Mouse (Mus musculus) stomach, postnatal 0 days (tissue): Measurements from ENCODE around the gene Atoh1. TPM values are rescaled to one million over a fixed set of nuclear protein-coding genes. Genes with fewer than 3 reads are reported as not detected.
A peak's percentile ranks its signal among the peaks of the same experiment; 100 is the strongest.

Source experiments
- ATAC-seq: fragments of 200-750 bp; cut with Nextera tagmentation; 2 replicates; pipeline ENCODE4 v1.8.0; 2017; ENCODE audit not compliant: low FRiP score, low TSS enrichment
- DNase-seq: peaks from one replicate; pipeline ENCODE4 v3.0.0-alpha.2; 2016; ENCODE audit warnings: low spot score
- H3K27ac ChIP-seq: fragments of 300-500 bp; sonication (generic); replicated peaks from 2 replicates; pipeline ENCODE4 v1.5.1; 2014; ENCODE audit warnings: mild to moderate bottlenecking, control low read depth
- H3K27me3 ChIP-seq: fragments of 300-500 bp; sonication (generic); 2 replicates; pipeline ENCODE4 v1.6.1; 2014; ENCODE audit warnings: low read length; ENCODE audit not compliant: control insufficient read depth, insufficient read depth
- H3K36me3 ChIP-seq: fragments of 300-500 bp; sonication (generic); 2 replicates; pipeline ENCODE4 v1.6.1; 2014; ENCODE audit warnings: low read length, mixed read lengths; ENCODE audit not compliant: control insufficient read depth, insufficient read depth
- H3K4me1 ChIP-seq: fragments of 300-500 bp; sonication (generic); replicated peaks from 2 replicates; pipeline ENCODE4 v1.6.1; 2014; ENCODE audit warnings: antibody characterized with exemption; ENCODE audit not compliant: control insufficient read depth, insufficient read depth
- H3K4me2 ChIP-seq: fragments of 300-500 bp; sonication (generic); replicated peaks from 2 replicates; pipeline ENCODE4 v1.6.1; 2014; ENCODE audit warnings: low read depth, mild to moderate bottlenecking, control low read depth, moderate library complexity
- H3K4me3 ChIP-seq: fragments of 300-500 bp; sonication (generic); 2 replicates; pipeline ENCODE4 v1.5.1; 2014; ENCODE audit warnings: low read depth, low read length, control low read depth
- H3K9ac ChIP-seq: fragments of 300-500 bp; sonication (generic); 2 replicates; pipeline ENCODE4 v1.6.1; 2014; ENCODE audit warnings: mild to moderate bottlenecking, low read length, control low read depth, mixed read lengths
- H3K9me3 ChIP-seq: fragments of 300-500 bp; sonication (generic); 2 replicates; pipeline ENCODE4 v1.6.1; 2016; ENCODE audit warnings: low read length; ENCODE audit not compliant: control insufficient read depth
- CTCF ChIP-seq: IDR thresholded peaks from 2 replicates; pipeline ENCODE4 v1.5.1; 2016; ENCODE audit warnings: antibody characterized with exemption, low read depth, mild to moderate bottlenecking, moderate library complexity
- EP300 ChIP-seq: optimal IDR thresholded peaks from 2 replicates; pipeline ENCODE3; 2016; ENCODE audit warnings: antibody characterized with exemption
- WGBS: fragments of 180-500 bp; shearing (Covaris S2); extraction: QIAGEN DNeasy Blood & Tissue Kit; methylation state at CpG from one replicate; pipeline ENCODE4 v1.1.7; 2014; 5-methylcytosine and 5-hydroxymethylcytosine counted together
- polyA plus RNA-seq: library from polyadenylated mRNA; unstranded; fragments of >200 nt; fragmentation: Nextera tagmentation; extraction: Ambion mirVana; gene quantifications from 2 replicates; pipeline ENCODE4 v1.2.1, GENCODE M21; 2015

Gene Atoh1
- polyA plus RNA-seq, 1 experiment from 2014 or later = 0.11 TPM

GRCm38 (mm10) chr6:64727751-64728403, 1.0 kb upstream of the Atoh1 start:
- H3K9me3 ChIP-seq = no peaks in the 10 kb centered on the region
- no peaks in the 10 kb centered on the region for H3K36me3 ChIP-seq
- no peak for TF ChIP-seq EP300
- TF ChIP-seq CTCF = no peak
- peak overlapping the region; percentile 70 for H3K4me2 ChIP-seq
- no peak; the same call in 1 of the 2 replicates for ATAC-seq
- peak overlapping the region; percentile 40 for H3K4me3 ChIP-seq
- H3K4me1 ChIP-seq = peaks cover 5% of the 10 kb centered on the region; the same call in 1 of the 2 replicates
- H3K27ac ChIP-seq = no peak overlapping the region
- H3K9ac ChIP-seq = no peak overlapping the region
- 1% methylated on average over 29 of the region's 29 CpGs for WGBS
- H3K27me3 ChIP-seq = peaks cover 23% of the 10 kb centered on the region; the same call in 1 of the 2 replicates
- peak; percentile 24 for DNase-seq

GRCm38 (mm10) chr6:64729231-64730011, 496 bp downstream of the Atoh1 start:
- H3K4me3 ChIP-seq = peak overlapping the region; percentile 40
- peak overlapping the region; percentile 70 for H3K4me2 ChIP-seq
- TF ChIP-seq EP300 (no peak), CTCF (no peak)
- peaks cover 7% of the 10 kb centered on the region; the same call in 1 of the 2 replicates for H3K4me1 ChIP-seq
- no peaks in the 10 kb centered on the region for H3K36me3 ChIP-seq
- ATAC-seq (peak; percentile 47; the same call in 1 of the 2 replicates), DNase-seq (peak; percentile 34)
- no peak overlapping the region for H3K27ac ChIP-seq
- under 1% methylated on average over 53 of the region's 53 CpGs for WGBS
- H3K27me3 ChIP-seq = peaks cover 24% of the 10 kb centered on the region; the same call in 1 of the 2 replicates
- no peaks in the 10 kb centered on the region for H3K9me3 ChIP-seq
- H3K9ac ChIP-seq = no peak overlapping the region

- no peak overlapping the region for H3K9ac ChIP-seq
- H3K4me2 ChIP-seq = peak overlapping the region; percentile 70
- 2% methylated on average over 19 of the region's 19 CpGs for WGBS
- DNase-seq (no peak), ATAC-seq (0 out of 2 replicates have a peak, but pooled peaks have one; percentile 21)
- no peak overlapping the region for H3K27ac ChIP-seq
- TF ChIP-seq EP300 (no peak), CTCF (no peak)
- H3K36me3 ChIP-seq = no peaks in the 10 kb centered on the region
- peaks cover 8% of the 10 kb centered on the region; the same call in 1 of the 2 replicates for H3K4me1 ChIP-seq
- H3K27me3 ChIP-seq = peaks cover 30% of the 10 kb centered on the region; the same call in 1 of the 2 replicates
- peak overlapping the region; percentile 40 for H3K4me3 ChIP-seq
- H3K9me3 ChIP-seq = no peaks in the 10 kb centered on the region
These were observed 1.1 kb downstream of the Atoh1 start for GRCm38 (mm10) chr6:64730030-64730429.

GRCm38 (mm10) chr6:64730506-64731020, 1.6 kb downstream of the Atoh1 start:
- H3K36me3 ChIP-seq = no peaks in the 10 kb centered on the region
- ATAC-seq (no peak), DNase-seq (no peak)
- peaks cover 8% of the 10 kb centered on the region; the same call in 1 of the 2 replicates for H3K4me1 ChIP-seq
- 10% methylated on average over 14 of the region's 14 CpGs for WGBS
- peaks cover 2% of the 10 kb centered on the region; the same call in 1 of the 2 replicates for H3K9me3 ChIP-seq
- TF ChIP-seq CTCF (no peak), EP300 (no peak)
- no peak overlapping the region for H3K27ac ChIP-seq
- peaks cover 31% of the 10 kb centered on the region; the same call in 1 of the 2 replicates for H3K27me3 ChIP-seq
- no peak overlapping the region for H3K9ac ChIP-seq
- H3K4me2 ChIP-seq = no peak overlapping the region
- H3K4me3 ChIP-seq = no peak overlapping the region

GRCm38 (mm10) chr6:64731126-64731525, 2.2 kb downstream of the Atoh1 start:
- no peak overlapping the region for H3K4me2 ChIP-seq
- peaks cover 31% of the 10 kb centered on the region; the same call in 1 of the 2 replicates for H3K27me3 ChIP-seq
- H3K27ac ChIP-seq = no peak overlapping the region
- no peak for ATAC-seq
- H3K9ac ChIP-seq = no peak overlapping the region
- H3K4me3 ChIP-seq = no peak overlapping the region
- 14% methylated on average over 7 of the region's 7 CpGs for WGBS
- no peak for TF ChIP-seq CTCF
- TF ChIP-seq EP300 = no peak
- peaks cover 2% of the 10 kb centered on the region; the same call in 1 of the 2 replicates for H3K9me3 ChIP-seq
- H3K36me3 ChIP-seq = no peaks in the 10 kb centered on the region
- no peak for DNase-seq
- H3K4me1 ChIP-seq = peaks cover 8% of the 10 kb centered on the region; the same call in 1 of the 2 replicates
